Mouse (Mus musculus) forebrain, embryonic 10.5 days (tissue): ENCODE measurements around the gene Rcsd1. TPM values are rescaled to one million over a fixed set of nuclear protein-coding genes. Genes with fewer than 3 reads are reported as not detected.
"Not testable (repeated sequence)": the region's sequence is repeated elsewhere in the genome, so short reads cannot be mapped to it uniquely, and the experiment has no call there.

ENCODE experiments used
- DNase-seq: peaks from one replicate; pipeline ENCODE4 v3.0.0-alpha.2; 2017; ENCODE audit warnings: low spot score; ENCODE audit errors: extremely low spot score
- H3K27ac ChIP-seq: fragments of 300-500 bp; sonication (generic); 2 replicates; pipeline ENCODE4 v1.5.1; 2016; ENCODE audit warnings: mild to moderate bottlenecking
- H3K27me3 ChIP-seq: fragments of 300-500 bp; sonication (generic); 2 replicates; pipeline ENCODE4 v1.6.1; 2016; ENCODE audit warnings: mild to moderate bottlenecking; ENCODE audit not compliant: poor library complexity, severe bottlenecking
- H3K36me3 ChIP-seq: fragments of 300-500 bp; sonication (generic); replicated peaks from 2 replicates; pipeline ENCODE4 v1.6.1; 2016; ENCODE audit warnings: mild to moderate bottlenecking, moderate library complexity
- H3K4me1 ChIP-seq: fragments of 300-500 bp; sonication (generic); 2 replicates; pipeline ENCODE4 v1.6.1; 2016
- H3K4me3 ChIP-seq: fragments of 300-500 bp; sonication (generic); 2 replicates; pipeline ENCODE4 v1.5.1; 2016; ENCODE audit warnings: mild to moderate bottlenecking, moderate library complexity
- H3K9me3 ChIP-seq: fragments of 300-500 bp; sonication (generic); 2 replicates; pipeline ENCODE4 v1.6.1; 2016; ENCODE audit warnings: mild to moderate bottlenecking, moderate library complexity
- WGBS: fragments of 180-500 bp; shearing (Covaris S2); methylation state at CpG from one replicate; pipeline ENCODE4 v1.1.7; 2016; 5-methylcytosine and 5-hydroxymethylcytosine counted together
- polyA plus RNA-seq: library from polyadenylated mRNA; unstranded; fragments of >200 nt; fragmentation: Nextera tagmentation; extraction: Ambion mirVana; gene quantifications from 2 replicates; pipeline ENCODE4 v1.2.1, GENCODE M21; 2016

Rcsd1 gene
- polyA plus RNA-seq, 1 experiment from 2014 or later = 8.4 TPM

DNA sequence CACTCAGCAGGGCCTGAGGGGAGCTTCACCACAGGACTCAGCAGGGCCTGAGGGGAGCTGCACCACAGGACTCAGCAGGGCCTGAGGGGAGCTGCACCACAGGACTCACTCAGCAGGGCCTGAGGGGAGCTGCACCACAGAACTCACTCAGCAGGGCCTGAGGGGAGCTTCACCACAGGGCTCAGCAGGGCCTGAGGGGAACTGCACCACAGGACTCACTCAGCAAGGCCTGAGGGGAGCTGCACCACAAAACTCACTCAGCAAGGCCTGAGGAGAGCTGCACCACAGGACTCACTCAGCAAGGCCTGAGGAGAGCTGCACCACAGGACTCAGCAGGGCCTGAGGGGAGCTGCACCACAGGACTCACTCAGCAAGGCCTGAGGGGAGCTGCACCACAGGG is 29.5 kb downstream of the Rcsd1 start:
- H3K4me3 ChIP-seq, H3K9me3 ChIP-seq, H3K27me3 ChIP-seq, H3K36me3 ChIP-seq, DNase-seq: not testable (repeated sequence)
- H3K4me1 ChIP-seq = peaks cover 12% of the 10 kb centered on the region
- 0 out of 2 replicates have a peak overlapping the region, but pooled peaks have one; percentile 15 for H3K27ac ChIP-seq

DNA sequence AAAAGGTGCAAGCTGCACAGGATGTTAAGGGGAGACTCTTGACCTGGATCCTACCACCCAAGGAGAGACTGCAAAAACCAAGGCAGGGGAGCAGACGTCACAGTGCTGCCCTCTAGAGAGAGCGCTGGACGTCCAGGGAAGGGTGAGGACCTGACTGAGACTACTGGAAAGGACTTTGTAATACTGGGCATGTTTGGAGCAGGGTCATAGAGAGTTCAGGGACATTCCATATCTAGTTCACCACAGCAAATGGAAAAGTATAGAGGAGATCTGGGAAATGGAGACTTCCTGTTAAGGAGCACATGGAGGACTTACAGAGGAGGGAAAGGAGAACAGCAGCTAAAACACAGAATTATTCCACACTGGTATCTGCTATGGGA is 29.9 kb downstream of the Rcsd1 start:
- Histone ChIP-seq H3K4me1 (peaks cover 8% of the 10 kb centered on the region; the same call in 1 of the 2 replicates), H3K27me3 (no peaks in the 10 kb centered on the region), H3K36me3 (no peaks in the 10 kb centered on the region), H3K9me3 (no peaks in the 10 kb centered on the region), H3K4me3 (no peak overlapping the region), H3K27ac (no peak overlapping the region)
- WGBS = 26% methylated on average over 3 of the region's 3 CpGs
- no peak for DNase-seq

DNA sequence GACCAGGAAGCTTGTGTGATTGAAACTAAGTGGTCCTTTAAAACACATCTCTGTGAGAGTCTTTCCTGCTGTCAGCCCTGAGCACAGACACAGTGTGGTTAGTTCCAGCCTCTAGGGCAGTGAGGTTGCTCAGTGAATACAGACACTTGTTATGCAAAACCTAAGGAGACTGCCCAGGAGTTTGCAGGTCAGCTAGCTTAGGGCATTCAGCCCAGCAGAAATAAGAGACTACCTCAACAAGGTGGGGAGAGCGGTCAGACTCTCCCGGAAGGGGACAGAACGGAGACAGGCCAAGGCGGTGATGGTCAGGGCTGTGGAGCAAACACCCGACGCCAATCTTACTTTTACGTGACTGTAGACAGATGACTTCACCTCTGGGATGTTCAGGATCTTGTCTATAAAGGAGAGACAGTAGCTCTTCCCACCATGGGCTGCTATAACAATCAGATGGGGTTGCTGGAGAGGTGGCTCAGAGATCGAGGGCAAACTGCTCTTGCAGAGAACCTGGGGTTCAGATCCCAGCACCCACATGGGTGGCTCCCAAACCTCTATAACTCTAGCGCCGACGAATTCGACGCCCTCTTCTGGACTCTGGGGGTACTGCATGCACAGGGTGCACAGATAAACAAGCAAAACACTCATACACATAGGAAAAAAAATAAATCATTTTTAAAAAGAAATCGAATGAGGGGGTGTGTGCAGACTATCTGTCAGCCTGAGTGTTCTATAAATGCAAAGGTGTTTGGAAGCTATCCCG is 30.5 kb downstream of the Rcsd1 start:
- no peak for DNase-seq
- Histone ChIP-seq H3K4me3 (no peak overlapping the region), H3K4me1 (peaks cover 5% of the 10 kb centered on the region; the same call in 1 of the 2 replicates), H3K36me3 (no peaks in the 10 kb centered on the region), H3K27me3 (no peaks in the 10 kb centered on the region), H3K9me3 (no peaks in the 10 kb centered on the region), H3K27ac (no peak overlapping the region)
- 61% methylated on average over 15 of the region's 15 CpGs for WGBS

DNA sequence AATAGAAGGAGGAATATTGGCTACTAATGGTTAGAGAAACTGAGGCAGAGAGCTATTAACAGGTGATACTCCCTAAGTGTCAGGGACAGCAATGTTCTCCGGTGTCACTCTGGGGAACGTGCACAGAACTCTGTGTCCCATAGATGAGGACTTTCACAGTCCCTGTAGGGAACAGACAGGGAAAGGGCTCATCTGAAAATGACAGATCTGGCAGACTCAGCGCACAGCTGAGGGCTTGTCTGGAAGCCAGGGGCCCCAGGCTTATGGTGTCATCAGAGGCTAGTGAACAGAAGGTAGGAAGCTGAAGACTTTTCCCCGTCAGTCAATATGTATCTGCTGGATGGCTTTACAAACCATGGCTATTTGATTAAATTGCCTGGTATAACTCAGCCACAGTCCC is 32.0 kb downstream of the Rcsd1 start:
- DNase-seq = no peak
- Histone ChIP-seq H3K27ac (no peak overlapping the region), H3K4me1 (peaks cover 5% of the 10 kb centered on the region; the same call in 1 of the 2 replicates), H3K27me3 (no peaks in the 10 kb centered on the region), H3K9me3 (no peaks in the 10 kb centered on the region), H3K36me3 (no peaks in the 10 kb centered on the region), H3K4me3 (no peak overlapping the region)
- 72% methylated on average over 4 of the region's 4 CpGs for WGBS

DNA sequence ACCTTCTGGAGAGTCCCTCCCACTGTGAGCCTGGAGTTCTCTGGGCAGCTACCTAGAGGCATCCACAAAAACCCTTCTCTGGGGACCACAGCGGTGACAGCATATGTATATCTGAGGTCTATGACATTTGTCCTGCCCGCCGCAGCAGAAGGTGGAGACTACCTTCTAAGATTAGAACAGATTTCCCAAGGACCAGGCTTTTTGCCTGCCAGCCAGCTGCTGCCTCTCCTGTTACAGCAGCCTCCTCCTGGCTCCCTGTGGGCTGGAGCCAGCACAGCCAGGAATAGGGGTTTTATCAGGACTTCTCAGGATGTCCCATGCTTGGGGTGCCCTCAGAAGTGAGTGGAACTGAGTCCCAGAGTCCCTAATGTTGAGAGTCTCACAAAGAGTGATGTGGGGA is 32.6 kb downstream of the Rcsd1 start:
- H3K4me3 ChIP-seq = no peak overlapping the region
- no peak overlapping the region for H3K27ac ChIP-seq
- H3K9me3 ChIP-seq = no peaks in the 10 kb centered on the region
- 82% methylated on average over 3 of the region's 3 CpGs for WGBS
- DNase-seq = no peak
- H3K4me1 ChIP-seq = 0 out of 2 replicates have a peak, but pooled peaks cover 5% of the 10 kb centered on the region
- no peaks in the 10 kb centered on the region for H3K27me3 ChIP-seq
- no peaks in the 10 kb centered on the region for H3K36me3 ChIP-seq

DNA sequence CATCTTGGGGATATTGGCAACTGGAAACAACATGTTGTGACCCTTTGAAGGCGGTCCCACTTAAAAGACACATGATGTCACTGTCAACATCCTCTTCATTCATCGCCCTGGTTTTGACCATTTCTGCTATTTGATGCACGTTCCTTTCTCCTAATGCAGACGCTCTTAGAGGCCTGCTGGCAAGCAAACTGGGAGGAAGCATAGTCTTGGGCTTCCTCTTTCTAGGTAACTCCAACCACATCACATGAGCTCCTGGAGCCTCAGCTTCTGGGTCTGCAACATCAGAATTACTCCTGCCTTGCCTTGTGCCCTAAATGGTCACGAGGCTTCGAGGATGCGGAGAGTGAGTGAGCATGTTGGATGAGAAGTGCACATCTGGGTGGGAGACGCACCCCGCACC is 34.4 kb downstream of the Rcsd1 start:
- no peak for DNase-seq
- H3K27me3 ChIP-seq = no peaks in the 10 kb centered on the region
- no peak overlapping the region for H3K4me3 ChIP-seq
- H3K9me3 ChIP-seq = no peaks in the 10 kb centered on the region
- 0 out of 2 replicates have a peak, but pooled peaks cover 3% of the 10 kb centered on the region for H3K4me1 ChIP-seq
- no peak overlapping the region for H3K27ac ChIP-seq
- WGBS = 90% methylated on average over 9 of the region's 9 CpGs
- no peaks in the 10 kb centered on the region for H3K36me3 ChIP-seq

DNA sequence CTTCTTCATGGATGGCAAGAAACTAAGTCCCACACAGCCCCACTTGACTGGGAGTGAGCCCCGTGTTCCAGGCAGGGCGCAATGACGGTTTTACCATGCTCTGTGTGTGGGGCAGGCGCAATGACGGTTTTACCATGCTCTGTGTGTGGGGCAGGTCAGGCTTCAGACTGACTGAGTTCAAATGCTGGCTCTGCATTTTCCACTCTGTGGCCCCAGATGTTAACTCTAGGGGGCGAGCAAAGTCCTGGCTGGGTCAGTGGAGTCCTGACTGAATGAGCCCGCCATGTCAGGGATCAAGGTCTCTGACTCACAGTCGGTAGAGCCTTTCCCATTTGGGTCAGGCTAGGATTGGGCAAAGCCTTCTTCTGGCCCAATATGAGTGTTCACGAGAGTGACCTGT is 37.2 kb downstream of the Rcsd1 start:
- H3K4me3 ChIP-seq = no peak overlapping the region
- H3K4me1 ChIP-seq = peaks cover 4% of the 10 kb centered on the region; the same call in 1 of the 2 replicates
- no peak overlapping the region for H3K27ac ChIP-seq
- no peaks in the 10 kb centered on the region for H3K36me3 ChIP-seq
- DNase-seq = no peak
- H3K27me3 ChIP-seq = no peaks in the 10 kb centered on the region
- no peaks in the 10 kb centered on the region for H3K9me3 ChIP-seq
- 81% methylated on average over 9 of the region's 9 CpGs for WGBS

DNA sequence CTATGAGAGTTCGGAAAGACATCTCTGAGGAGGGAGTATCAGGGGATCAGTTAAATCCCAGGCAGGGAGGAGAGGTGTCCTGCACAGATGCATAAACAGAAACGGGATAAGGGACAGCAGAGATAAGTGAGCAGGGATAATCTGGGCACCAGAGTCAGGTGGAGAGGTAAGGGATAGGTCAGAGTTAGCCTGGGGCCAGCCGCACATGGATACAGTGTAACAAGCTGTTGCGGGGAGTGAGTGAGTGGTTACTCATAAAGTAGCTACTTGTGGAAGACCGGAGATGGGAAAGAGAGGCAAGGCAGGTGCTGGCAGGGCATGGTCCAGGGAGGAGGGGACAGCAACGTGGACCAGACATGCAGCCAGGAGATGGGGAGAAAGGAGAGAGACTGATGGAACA is 39.5 kb downstream of the Rcsd1 start:
- no peaks in the 10 kb centered on the region for H3K9me3 ChIP-seq
- H3K4me3 ChIP-seq = no peak overlapping the region
- 81% methylated on average over 6 of the region's 6 CpGs for WGBS
- no peak for DNase-seq
- no peak overlapping the region for H3K27ac ChIP-seq
- H3K4me1 ChIP-seq = peaks cover 4% of the 10 kb centered on the region; the same call in 1 of the 2 replicates
- no peaks in the 10 kb centered on the region for H3K36me3 ChIP-seq
- no peaks in the 10 kb centered on the region for H3K27me3 ChIP-seq

DNA sequence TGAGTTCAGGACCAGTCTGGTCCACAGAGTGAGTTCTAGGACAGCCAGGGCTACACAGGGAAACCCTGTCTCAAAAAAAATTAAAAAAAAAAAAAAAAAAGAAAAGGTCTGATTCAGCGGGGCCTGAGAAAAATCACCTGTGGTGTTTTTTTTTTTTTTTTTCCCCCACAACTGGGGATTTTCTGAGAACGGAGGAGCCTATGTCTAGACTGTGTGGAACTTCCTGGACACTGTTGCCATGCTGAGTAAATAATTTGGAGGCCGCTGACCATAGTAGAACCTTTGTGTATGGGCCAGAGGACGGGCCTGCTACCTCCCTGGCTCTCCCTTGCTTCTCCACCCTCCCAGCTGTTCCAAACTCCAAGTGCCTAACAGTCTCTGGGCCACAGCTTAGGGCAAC is 40.7 kb downstream of the Rcsd1 start:
- Histone ChIP-seq H3K4me3 (no peak overlapping the region), H3K27ac (0 out of 2 replicates have a peak overlapping the region, but pooled peaks have one; percentile 15), H3K27me3 (no peaks in the 10 kb centered on the region), H3K9me3 (no peaks in the 10 kb centered on the region), H3K36me3 (no peaks in the 10 kb centered on the region), H3K4me1 (peaks cover 9% of the 10 kb centered on the region; the same call in 1 of the 2 replicates)
- WGBS = 81% methylated on average over 4 of the region's 4 CpGs
- DNase-seq = no peak

DNA sequence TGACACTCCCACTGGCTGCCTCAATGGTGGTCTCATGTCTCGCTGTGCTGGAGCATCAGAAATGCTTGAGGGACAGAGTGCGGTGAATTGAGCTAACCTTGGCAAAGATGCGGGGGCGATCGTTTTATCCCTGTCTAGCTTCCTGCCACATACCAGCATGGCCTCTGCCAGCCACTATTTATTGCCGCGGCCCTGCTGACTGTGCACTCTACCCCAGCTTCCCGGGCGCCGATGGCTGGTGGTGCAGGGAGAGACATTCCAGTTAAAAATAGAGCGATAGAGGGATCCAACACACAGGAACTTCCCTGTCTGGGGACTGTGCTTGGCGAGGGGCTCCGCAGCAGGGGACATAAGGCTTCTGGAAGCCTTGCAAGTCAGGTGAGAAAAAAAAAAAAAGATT is 42.2 kb downstream of the Rcsd1 start:
- Histone ChIP-seq H3K4me3 (no peak overlapping the region), H3K27me3 (0 out of 2 replicates have a peak, but pooled peaks cover 4% of the 10 kb centered on the region), H3K27ac (no peak overlapping the region), H3K9me3 (no peaks in the 10 kb centered on the region), H3K4me1 (peaks cover 24% of the 10 kb centered on the region), H3K36me3 (no peaks in the 10 kb centered on the region)
- DNase-seq = no peak
- 70% methylated on average over 13 of the region's 13 CpGs for WGBS

DNA sequence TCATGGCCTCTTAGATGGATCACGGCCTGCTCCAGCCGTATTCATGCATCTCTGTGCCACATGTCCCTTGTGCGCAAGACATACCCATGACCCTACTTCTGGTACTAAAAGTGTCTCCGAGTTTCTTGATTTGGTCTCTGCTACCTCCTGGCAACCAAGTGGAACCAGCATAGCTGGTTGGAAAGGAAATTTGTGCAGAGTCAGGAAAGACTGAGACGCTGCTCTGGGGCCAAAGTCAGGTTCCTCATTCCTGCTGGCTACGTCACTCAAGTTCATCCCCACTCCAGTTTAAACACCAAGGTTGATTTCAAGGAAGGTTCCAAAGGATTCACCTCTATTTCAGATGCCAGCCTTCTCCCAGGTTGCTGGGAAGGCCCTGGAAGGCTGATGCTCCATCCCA is 42.6 kb downstream of the Rcsd1 start:
- Histone ChIP-seq H3K27me3 (peaks cover 4% of the 10 kb centered on the region; the same call in 1 of the 2 replicates), H3K4me3 (no peak overlapping the region), H3K36me3 (no peaks in the 10 kb centered on the region), H3K9me3 (no peaks in the 10 kb centered on the region), H3K4me1 (peaks cover 28% of the 10 kb centered on the region), H3K27ac (no peak overlapping the region)
- 92% methylated on average over 6 of the region's 6 CpGs for WGBS
- no peak for DNase-seq

DNA sequence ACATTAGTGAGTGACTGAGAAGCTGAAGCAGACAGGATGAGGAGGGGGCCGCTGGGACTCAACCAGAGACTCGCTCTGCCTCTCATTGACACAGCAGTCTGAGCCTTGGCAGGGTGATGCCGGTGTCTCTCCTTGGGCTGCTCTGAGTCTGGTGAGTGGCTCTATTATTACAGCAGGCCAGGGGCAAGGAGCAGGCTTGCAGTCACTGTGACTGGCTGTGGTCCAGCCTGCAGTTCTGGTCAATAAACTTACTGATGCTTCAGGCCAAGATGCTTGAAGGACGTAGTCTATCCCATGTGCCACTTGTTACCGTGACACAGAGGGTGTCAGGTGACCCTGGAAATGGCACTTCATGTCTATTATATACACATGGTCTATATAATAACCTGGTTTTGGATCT is 43.8 kb downstream of the Rcsd1 start:
- no peak overlapping the region for H3K4me3 ChIP-seq
- H3K27me3 ChIP-seq = peaks cover 4% of the 10 kb centered on the region; the same call in 1 of the 2 replicates
- no peaks in the 10 kb centered on the region for H3K36me3 ChIP-seq
- no peaks in the 10 kb centered on the region for H3K9me3 ChIP-seq
- H3K27ac ChIP-seq = no peak overlapping the region
- no peak for DNase-seq
- 83% methylated on average over 5 of the region's 5 CpGs for WGBS
- peaks cover 29% of the 10 kb centered on the region for H3K4me1 ChIP-seq

DNA sequence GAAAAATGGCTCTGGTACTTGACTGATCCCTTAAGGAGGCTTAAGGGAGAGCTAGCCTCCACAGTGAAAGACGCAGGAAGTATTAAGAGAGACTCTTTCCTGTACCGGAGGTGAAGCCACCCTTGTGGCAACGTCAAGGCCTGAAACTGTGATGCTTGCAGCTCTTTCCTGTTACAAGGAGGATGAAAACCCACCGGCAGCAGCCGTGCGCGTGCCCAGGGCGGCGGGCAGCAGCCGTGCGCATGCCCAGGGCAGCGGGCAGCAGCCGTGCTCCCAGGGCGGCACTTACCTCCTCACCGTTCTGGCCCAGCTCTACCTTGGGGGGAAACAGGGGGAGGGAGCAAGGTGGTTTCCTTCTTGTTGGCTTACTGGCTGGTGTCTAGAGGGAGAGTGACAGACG is 46.3 kb downstream of the Rcsd1 start:
- DNase-seq = no peak
- Histone ChIP-seq H3K27ac (peak overlapping the region; percentile 53), H3K4me3 (no peak overlapping the region), H3K27me3 (peaks cover 9% of the 10 kb centered on the region; the same call in 1 of the 2 replicates), H3K36me3 (no peaks in the 10 kb centered on the region), H3K9me3 (no peaks in the 10 kb centered on the region), H3K4me1 (peaks cover 29% of the 10 kb centered on the region)
- 78% methylated on average over 16 of the region's 16 CpGs for WGBS
